Mouse (Mus musculus) liver, embryonic 15.5 days (tissue): Measurements from ENCODE around the gene Tmem229a. TPM values are rescaled to one million over a fixed set of nuclear protein-coding genes. Genes with fewer than 3 reads are reported as not detected.

Source experiments
- ATAC-seq: fragments of 200-750 bp; cut with Nextera tagmentation; 2 replicates; pipeline ENCODE4 v1.8.0; 2017; ENCODE audit warnings: moderate number of reproducible peaks, mild to moderate bottlenecking, moderate library complexity; ENCODE audit not compliant: insufficient read depth
- H3K27ac ChIP-seq: fragments of 300-500 bp; sonication (generic); replicated peaks from 2 replicates; pipeline ENCODE4 v1.5.1; 2015; ENCODE audit warnings: mild to moderate bottlenecking, inconsistent platforms
- H3K27me3 ChIP-seq: fragments of 300-500 bp; sonication (generic); 2 replicates; pipeline ENCODE4 v1.6.1; 2015; ENCODE audit warnings: mild to moderate bottlenecking, inconsistent platforms
- H3K36me3 ChIP-seq: fragments of 300-500 bp; sonication (generic); replicated peaks from 2 replicates; pipeline ENCODE4 v1.6.1; 2015; ENCODE audit warnings: moderate library complexity, mild to moderate bottlenecking, inconsistent platforms
- H3K4me1 ChIP-seq: fragments of 300-500 bp; sonication (generic); replicated peaks from 2 replicates; pipeline ENCODE4 v1.6.1; 2015; ENCODE audit warnings: inconsistent platforms
- H3K4me2 ChIP-seq: fragments of 300-500 bp; sonication (generic); 2 replicates; pipeline ENCODE4 v1.6.1; 2015; ENCODE audit warnings: moderate library complexity, mild to moderate bottlenecking, inconsistent platforms
- H3K4me3 ChIP-seq: fragments of 300-500 bp; sonication (generic); replicated peaks from 2 replicates; pipeline ENCODE4 v1.5.1; 2015; ENCODE audit warnings: mild to moderate bottlenecking, inconsistent platforms
- H3K9ac ChIP-seq: fragments of 300-500 bp; sonication (generic); 2 replicates; pipeline ENCODE4 v1.6.1; 2015; ENCODE audit warnings: moderate library complexity, mild to moderate bottlenecking, inconsistent platforms
- H3K9me3 ChIP-seq: fragments of 300-500 bp; sonication (generic); replicated peaks from 2 replicates; pipeline ENCODE4 v1.6.1; 2016; ENCODE audit warnings: inconsistent platforms
- WGBS: fragments of 180-500 bp; shearing (Covaris S2); methylation state at CpG from one replicate; pipeline ENCODE4 v1.1.7; 2015; ENCODE audit warnings: mixed read lengths; ENCODE audit not compliant: insufficient replicate concordance; 5-methylcytosine and 5-hydroxymethylcytosine counted together
- polyA plus RNA-seq: library from polyadenylated mRNA; unstranded; fragments of >200 nt; fragmentation: Nextera tagmentation; extraction: Ambion mirVana; gene quantifications from 2 replicates; pipeline ENCODE4 v1.2.1, GENCODE M21; 2015

Gene Tmem229a
- polyA plus RNA-seq, result 0.09 and 0.16 TPM in 2 replicates

- Histone ChIP-seq H3K9me3 (no peaks in the 10 kb centered on the region), H3K9ac (no peak within 1 kb of the TSS), H3K4me2 (peak within 1 kb of the TSS; percentile 68), H3K36me3 (no peaks in the 10 kb centered on the region), H3K27ac (no peak within 1 kb of the TSS), H3K4me3 (peak within 1 kb of the TSS; percentile 45), H3K4me1 (peaks cover 8% of the 10 kb centered on the region; the same call in 1 of the 2 replicates), H3K27me3 (peaks cover 29% of the 10 kb centered on the region)
- ATAC-seq, result peak; percentile 51; the same call in 1 of the 2 replicates
- WGBS, result 2% methylated on average over 42 of the region's 46 CpGs
Measured at GRCm38 (mm10) chr6:24955946-24956585, at the start of gene Tmem229a. Gene Tmem229a, minus strand, starts transcription at chr6:24956297.

GRCm38 (mm10) chr6:24993754-24994153, 37.7 kb upstream of the Tmem229a start:
- ATAC-seq, result no peak
- 24% methylated on average over 2 of the region's 2 CpGs for WGBS

GRCm38 (mm10) chr6:24989836-24990235, 33.7 kb upstream of the Tmem229a start:
- no peaks in the 10 kb centered on the region for H3K27me3 ChIP-seq
- H3K9ac ChIP-seq, result no peak overlapping the region
- no peak overlapping the region for H3K27ac ChIP-seq
- no peak for ATAC-seq
- H3K4me3 ChIP-seq, result no peak overlapping the region
- no peak overlapping the region for H3K4me2 ChIP-seq
- no peaks in the 10 kb centered on the region for H3K4me1 ChIP-seq
- H3K36me3 ChIP-seq, result no peaks in the 10 kb centered on the region
- no peaks in the 10 kb centered on the region for H3K9me3 ChIP-seq

More at GRCm38 (mm10) chr6:24993754-24994153, 37.7 kb upstream of the Tmem229a start:
- Histone ChIP-seq H3K4me3 (no peak overlapping the region), H3K36me3 (no peaks in the 10 kb centered on the region), H3K9ac (no peak overlapping the region), H3K9me3 (no peaks in the 10 kb centered on the region), H3K4me1 (no peaks in the 10 kb centered on the region), H3K27me3 (no peaks in the 10 kb centered on the region), H3K27ac (no peak overlapping the region), H3K4me2 (no peak overlapping the region)

- ATAC-seq, result no peak
- WGBS, result 58% methylated on average over 2 of the region's 2 CpGs
- Histone ChIP-seq H3K9ac (no peak overlapping the region), H3K27me3 (no peaks in the 10 kb centered on the region), H3K27ac (no peak overlapping the region), H3K4me3 (no peak overlapping the region), H3K36me3 (no peaks in the 10 kb centered on the region), H3K4me1 (no peaks in the 10 kb centered on the region), H3K9me3 (no peaks in the 10 kb centered on the region), H3K4me2 (no peak overlapping the region)
Measured at GRCm38 (mm10) chr6:24976176-24976575, 20.1 kb upstream of the Tmem229a start.

- Histone ChIP-seq H3K4me2 (no peak overlapping the region), H3K9me3 (no peaks in the 10 kb centered on the region), H3K4me3 (no peak overlapping the region), H3K9ac (no peak overlapping the region), H3K27ac (no peak overlapping the region), H3K36me3 (no peaks in the 10 kb centered on the region), H3K27me3 (no peaks in the 10 kb centered on the region), H3K4me1 (no peaks in the 10 kb centered on the region)
- WGBS, result 59% methylated on average over 3 of the region's 3 CpGs
- no peak for ATAC-seq
Measured at GRCm38 (mm10) chr6:24968471-24969223, 12.6 kb upstream of the Tmem229a start.

GRCm38 (mm10) chr6:24967726-24968125, 11.6 kb upstream of the Tmem229a start:
- Histone ChIP-seq H3K4me1 (no peaks in the 10 kb centered on the region), H3K27me3 (no peaks in the 10 kb centered on the region), H3K9me3 (no peaks in the 10 kb centered on the region), H3K4me3 (no peak overlapping the region), H3K27ac (no peak overlapping the region), H3K4me2 (no peak overlapping the region), H3K36me3 (no peaks in the 10 kb centered on the region), H3K9ac (no peak overlapping the region)
- 70% methylated on average over 7 of the region's 7 CpGs for WGBS
- no peak for ATAC-seq

- no peak for ATAC-seq
- WGBS, result 34% methylated on average over 2 of the region's 2 CpGs
- Histone ChIP-seq H3K9me3 (no peaks in the 10 kb centered on the region), H3K4me2 (no peak overlapping the region), H3K27me3 (no peaks in the 10 kb centered on the region), H3K36me3 (no peaks in the 10 kb centered on the region), H3K27ac (no peak overlapping the region), H3K4me3 (no peak overlapping the region), H3K9ac (no peak overlapping the region), H3K4me1 (no peaks in the 10 kb centered on the region)
Measured at GRCm38 (mm10) chr6:24966010-24966682, 10.0 kb upstream of the Tmem229a start.

- Histone ChIP-seq H3K36me3 (no peaks in the 10 kb centered on the region), H3K27ac (no peak overlapping the region), H3K4me3 (no peak overlapping the region), H3K9ac (no peak overlapping the region), H3K4me2 (no peak overlapping the region), H3K4me1 (no peaks in the 10 kb centered on the region), H3K27me3 (no peaks in the 10 kb centered on the region), H3K9me3 (no peaks in the 10 kb centered on the region)
- WGBS, result 50% methylated on average over 5 of the region's 5 CpGs
- ATAC-seq, result no peak
Measured at GRCm38 (mm10) chr6:24963754-24964153, 7.7 kb upstream of the Tmem229a start.

GRCm38 (mm10) chr6:24956586-24956973, 483 bp upstream of the Tmem229a start:
- no peak for ATAC-seq
- WGBS, result 39% methylated on average over 5 of the region's 5 CpGs
- Histone ChIP-seq H3K27ac (no peak overlapping the region), H3K4me1 (peaks cover 8% of the 10 kb centered on the region; the same call in 1 of the 2 replicates), H3K27me3 (peaks cover 29% of the 10 kb centered on the region), H3K36me3 (no peaks in the 10 kb centered on the region), H3K4me2 (0 out of 2 replicates have a peak overlapping the region, but pooled peaks have one; percentile 68), H3K9ac (no peak overlapping the region), H3K9me3 (no peaks in the 10 kb centered on the region), H3K4me3 (no peak overlapping the region)

GRCm38 (mm10) chr6:24955131-24955945, 759 bp downstream of the Tmem229a start:
- no peak overlapping the region for H3K27ac ChIP-seq
- peak overlapping the region; percentile 45 for H3K4me3 ChIP-seq

More at GRCm38 (mm10) chr6:24955131-24955945, 759 bp downstream of the Tmem229a start:
- Histone ChIP-seq H3K36me3 (no peaks in the 10 kb centered on the region), H3K4me1 (peaks cover 8% of the 10 kb centered on the region; the same call in 1 of the 2 replicates), H3K27me3 (peaks cover 29% of the 10 kb centered on the region), H3K4me2 (peak overlapping the region; percentile 68), H3K9me3 (no peaks in the 10 kb centered on the region), H3K9ac (no peak overlapping the region)
- under 1% methylated on average over 91 of the region's 91 CpGs for WGBS
- no peak for ATAC-seq
